Mouse (Mus musculus): ENCODE results near the gene Olfr414.

Olfr414 gene

DNA sequence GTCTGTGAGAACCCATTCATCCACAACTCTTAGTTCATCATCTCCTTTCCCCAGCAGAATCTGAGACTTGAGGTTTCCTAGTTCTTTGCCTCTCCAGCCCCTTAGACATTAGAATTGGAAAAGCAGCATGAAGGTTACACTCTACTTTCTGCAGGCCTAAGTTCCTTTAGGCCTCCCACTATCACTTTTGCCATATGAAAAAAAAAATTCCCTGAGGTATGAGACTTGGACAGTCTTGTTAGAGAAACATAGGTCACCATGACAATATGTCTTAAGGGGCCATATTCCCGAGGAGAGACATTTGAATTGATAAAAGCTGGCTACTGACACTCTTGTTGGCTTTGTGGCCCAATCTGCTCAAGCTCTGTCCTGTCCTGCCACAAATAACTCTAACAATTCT lies at the start of gene Olfr414:
Olfr414 (plus strand) TSS at position 301 of the 400 bp plus-strand sequence.
- DNase-seq (ENCODE audit: low spot score) = no peak

DNA sequence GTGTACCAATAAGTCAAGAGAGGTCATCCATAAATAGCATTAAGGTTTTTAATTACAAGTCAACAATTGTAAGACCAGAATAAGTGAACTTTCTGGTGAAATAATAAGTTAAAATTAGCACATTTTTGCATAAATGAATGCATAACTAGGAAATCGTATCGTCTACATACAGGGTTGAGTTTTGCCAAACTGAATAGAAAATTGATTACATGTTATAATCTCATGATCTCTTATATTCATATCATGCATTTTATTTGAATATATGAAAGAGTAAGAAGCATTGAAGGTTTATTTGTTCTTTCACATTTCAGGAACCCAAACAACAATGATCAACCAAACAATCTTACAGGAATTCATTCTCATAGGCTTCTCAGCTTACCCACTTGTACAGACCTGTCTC lies 33.1 kb upstream of the Olfr414 start, which contains the start of gene Olfr248:
Olfr248 (plus strand) TSS at position 301 of the 400 bp plus-strand sequence.
- DNase-seq (ENCODE audit: low spot score) = no peak

DNA sequence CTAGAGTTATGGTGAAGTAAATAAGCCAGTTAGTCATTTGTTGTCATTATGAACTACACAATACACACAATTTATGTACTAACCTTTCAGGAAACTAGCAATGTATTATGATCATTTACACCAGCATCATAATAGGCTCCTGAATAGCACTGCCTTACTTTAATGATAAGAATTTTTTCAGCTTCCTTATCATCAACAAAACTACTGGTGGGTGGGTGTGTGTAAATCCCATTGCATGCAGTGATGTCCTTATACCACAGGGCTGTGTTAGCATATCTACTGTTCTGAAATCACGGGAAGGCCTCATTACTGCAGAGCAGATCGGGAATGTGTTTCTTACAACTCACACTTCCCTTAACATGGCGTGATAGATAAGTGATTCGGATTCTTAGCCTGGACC lies 905 bp upstream of the Olfr414 start:
- DNase-seq (ENCODE audit: low spot score) = no peak

DNA sequence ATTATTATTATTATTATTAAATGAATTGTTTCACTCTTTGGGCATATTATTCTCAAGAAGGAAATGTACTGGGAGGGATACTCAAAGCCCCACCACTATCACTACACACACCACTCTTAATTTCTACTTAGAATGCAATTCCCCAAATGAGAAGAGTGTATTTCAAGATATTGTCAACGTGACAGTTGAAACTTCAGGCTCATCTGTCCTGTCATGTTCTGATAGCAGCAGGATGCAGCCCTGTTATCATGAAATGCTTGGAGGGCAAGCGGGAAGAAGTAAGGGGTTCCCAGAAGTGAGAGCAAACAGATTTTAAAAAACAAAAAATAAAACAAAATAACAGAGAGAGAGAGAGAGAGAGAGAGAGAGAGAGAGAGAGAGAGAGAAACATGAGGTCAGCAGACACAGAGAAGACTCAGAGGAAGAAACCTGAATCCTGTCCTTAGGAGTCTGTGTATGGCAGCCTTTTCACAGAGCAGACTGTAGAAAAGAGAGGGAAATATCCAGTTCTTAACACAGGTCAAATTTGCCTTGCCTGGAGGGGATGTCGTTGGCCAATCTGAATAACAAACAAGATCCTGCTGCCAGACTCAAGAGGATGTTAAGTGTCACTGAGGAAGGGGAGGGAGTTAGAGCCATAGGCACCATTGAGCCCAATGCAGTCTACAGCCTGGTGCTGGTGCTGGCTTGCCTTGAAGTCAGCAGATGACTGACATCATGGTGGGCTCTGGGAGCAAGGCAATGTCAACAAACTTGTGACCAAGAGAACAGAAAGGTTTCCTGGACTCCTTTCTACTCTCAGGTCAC lies 2.5 kb downstream of the Olfr414 start:
- no peak for DNase-seq (ENCODE audit: low spot score)

- DNase-seq (ENCODE audit: low spot score) = no peak
These were observed 3.5 kb downstream of the Olfr414 start for GRCm38 (mm10) chr1:174427402-174427801.

- no peak for DNase-seq (ENCODE audit: low spot score)
These were observed 4.5 kb downstream of the Olfr414 start for GRCm38 (mm10) chr1:174428407-174428806.

GRCm38 (mm10) chr1:174434121-174434520 lies 10.3 kb downstream of the Olfr414 start:
- DNase-seq (ENCODE audit: low spot score) = no peak

DNA sequence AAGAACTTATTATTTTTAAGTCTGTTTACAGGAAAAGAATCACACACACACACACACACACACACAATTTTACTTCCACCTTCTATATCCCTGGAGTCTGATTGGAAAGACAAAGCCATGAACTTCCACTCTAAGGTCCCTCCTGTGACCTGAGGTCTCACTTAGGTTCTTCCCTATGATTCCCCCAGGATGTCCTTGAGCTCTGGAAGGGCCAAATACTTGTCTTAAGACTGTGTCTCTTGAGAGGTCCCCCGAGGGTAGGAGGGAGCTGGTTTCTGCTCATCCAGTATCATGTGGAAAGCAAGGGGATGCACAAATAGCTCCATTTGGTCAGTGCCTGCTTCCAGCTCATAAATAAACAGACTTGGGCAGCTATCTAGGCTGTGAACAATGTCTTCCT lies 17.9 kb downstream of the Olfr414 start, which contains the start of gene Olfr220:
Olfr220 (plus strand) TSS at position 301 of the 400 bp plus-strand sequence.
- no peak for DNase-seq (ENCODE audit: low spot score)

DNA sequence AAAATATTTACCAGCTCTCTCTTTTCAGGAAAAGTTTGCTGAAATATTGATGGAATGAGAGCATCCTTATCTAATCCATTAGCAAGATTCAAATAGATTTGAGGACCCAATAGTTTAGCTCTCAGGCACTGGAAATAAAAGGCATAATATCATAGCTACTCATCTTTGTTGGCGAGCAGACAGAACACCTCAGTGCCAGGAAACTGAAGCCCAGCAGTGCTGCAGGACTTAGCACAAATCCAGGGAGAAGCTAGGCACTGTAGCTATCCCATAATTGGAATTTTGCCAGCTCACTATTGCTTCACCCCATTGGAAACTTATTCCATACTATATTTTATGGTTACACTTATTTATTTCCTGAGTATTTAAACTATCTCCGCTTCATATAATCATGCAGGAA lies 31.2 kb downstream of the Olfr414 start:
- no peak for DNase-seq (ENCODE audit: low spot score)

- no peak for DNase-seq (ENCODE audit: low spot score)
These were observed 41.5 kb downstream of the Olfr414 start for GRCm38 (mm10) chr1:174465385-174465784.

- DNase-seq (ENCODE audit: low spot score) = no peak
These were observed 42.4 kb downstream of the Olfr414 start for GRCm38 (mm10) chr1:174466240-174466639.

DNA sequence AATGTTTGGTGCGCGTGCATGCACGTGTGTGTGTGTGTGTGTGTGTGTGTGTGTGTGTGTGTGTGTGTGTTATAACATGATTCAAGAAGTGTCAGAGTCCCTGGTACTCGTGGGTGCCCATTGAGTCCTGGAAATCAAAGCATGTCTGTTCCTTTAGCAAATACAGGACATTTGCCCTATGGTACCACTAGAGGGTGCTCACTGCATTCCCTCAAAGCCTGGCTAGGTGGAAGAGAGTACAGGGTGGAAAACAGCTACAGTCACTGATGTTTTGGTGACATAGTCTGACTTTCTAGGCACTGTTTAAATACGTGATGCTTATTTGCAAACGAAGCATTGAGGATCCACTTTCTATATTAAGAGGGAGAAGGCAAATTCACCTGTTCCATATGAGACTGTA lies 45.9 kb downstream of the Olfr414 start:
- peak; percentile 3 for DNase-seq (ENCODE audit: low spot score)

- DNase-seq (ENCODE audit: low spot score) = no peak
These were observed 58.7 kb downstream of the Olfr414 start for GRCm38 (mm10) chr1:174482567-174482966.
